9 mouse cellular contexts compared by ENCODE assay signal in the genomic region with DNA sequence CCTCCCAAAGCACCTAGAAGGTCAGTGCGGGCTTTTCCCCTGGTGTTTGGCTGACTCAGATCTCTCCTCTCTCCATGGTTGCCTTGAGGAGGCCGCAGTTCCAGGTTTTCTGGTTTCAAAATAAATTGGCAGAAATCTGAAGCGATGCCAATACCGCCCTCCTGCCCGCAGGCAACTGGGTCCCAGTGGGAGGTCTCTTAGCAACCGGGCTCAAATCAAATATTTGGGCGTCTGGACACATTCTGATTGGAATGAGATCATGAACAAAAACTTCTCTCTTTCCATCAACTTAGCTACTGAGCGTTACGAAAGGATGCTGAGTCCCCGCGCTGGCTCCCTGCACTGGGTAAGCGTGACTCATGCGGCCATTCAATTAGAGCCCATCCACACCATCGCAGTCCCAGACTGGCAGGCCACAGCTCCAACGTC. TPM values are rescaled to one million over a fixed set of nuclear protein-coding genes. Genes with fewer than 3 reads are reported as not detected.
DNase-seq lines count a peak whose midpoint lies in the region; ATAC-seq and TF ChIP-seq lines count a peak whose summit lies in the region.
"Had no signal": no experiment of that assay in that cellular context is flagged by ENCODE, and none has a peak within 500 bp of the region (broad histone marks: within the 10 kb centered on the region; RNA-seq: fewer than 3 reads in every experiment).

No protein-coding gene starts in this region.

- WGBS in intestine, embryonic 16.5 days, result 47% methylated on average over 15 of the region's 15 CpGs

- peak; percentile 26 to 48 for DNase-seq in cerebellum, postnatal 25 days
- DNase-seq in cerebellum, adult 8-10 months, result no peak
- no peak for DNase-seq in testis, postnatal 10 days (ENCODE audit: low spot score)
- peak; percentile 51 to 54 for DNase-seq in layer of hippocampus, adult 8-10 months (ENCODE audit: low spot score in 2 of 2)
- DNase-seq in right cerebral cortex, postnatal 36 days (ENCODE audit: low spot score in 2 of 2), result peak; percentile 11 to 51
- no peak for DNase-seq in thymus, postnatal 14 days

- peak overlapping the region; percentile 73 for H3K4me3 ChIP-seq in testis, adult 2 months (ENCODE audit: control insufficient read depth, low read depth, low read length)
- no peak overlapping the region for H3K4me3 ChIP-seq in intestine, embryonic 16.5 days (ENCODE audit: low read length)

- no peaks in the 10 kb centered on the region for H3K36me3 ChIP-seq in testis, adult 2 months (ENCODE audit: control insufficient read depth, insufficient read depth, low read length)
- H3K36me3 ChIP-seq in intestine, embryonic 16.5 days (ENCODE audit: control insufficient read depth, insufficient read depth, low read length), result no peaks in the 10 kb centered on the region

- no peak for ATAC-seq in intestine, embryonic 16.5 days

- TF ChIP-seq POLR2A in testis, adult 2 months (IDR thresholded peaks at IDR 0.05; ENCODE audit: control insufficient read depth, low read depth, low read length), result no peak

- H3K27ac ChIP-seq in testis, adult 2 months (ENCODE audit: control insufficient read depth, insufficient read depth, low read depth, low read length), result no peak overlapping the region
- H3K27ac ChIP-seq in intestine, embryonic 16.5 days (ENCODE audit: low read length), result no peak overlapping the region

- no peaks in the 10 kb centered on the region for H3K9me3 ChIP-seq in intestine, embryonic 16.5 days (ENCODE audit: control insufficient read depth, low read length)

- no peak overlapping the region for H3K9ac ChIP-seq in intestine, embryonic 16.5 days (ENCODE audit: low read depth, low read length)

- no peaks in the 10 kb centered on the region for H3K27me3 ChIP-seq in testis, adult 2 months (ENCODE audit: control insufficient read depth, insufficient read depth, low read length)
- H3K27me3 ChIP-seq in intestine, embryonic 16.5 days (replicated peaks; ENCODE audit: control insufficient read depth, insufficient read depth, low read length), result no peaks in the 10 kb centered on the region
- H3K27me3 ChIP-seq: CH12.LX had no signal

- H3K4me2 ChIP-seq in intestine, embryonic 16.5 days (ENCODE audit: low read depth, low read length), result no peak overlapping the region

- peaks cover 6% of the 10 kb centered on the region for H3K4me1 ChIP-seq in testis, adult 2 months (ENCODE audit: control insufficient read depth, insufficient read depth, low read length)
- H3K4me1 ChIP-seq in intestine, embryonic 16.5 days (ENCODE audit: control insufficient read depth, insufficient read depth, low read length), result peaks cover 6% of the 10 kb centered on the region; the same call in 1 of the 2 replicates

- no peak for TF ChIP-seq CTCF in testis, adult 2 months (IDR thresholded peaks at IDR 0.05; ENCODE audit: control insufficient read depth, insufficient read depth, insufficient replicate concordance, low read depth, low read length)

RNA-seq across cellular contexts. Expression of a gene that starts 16.1 kb away (rescaled TPM):
- polyA plus RNA-seq in testis, adult 2 months (2012; rRNA removed), result 1.4 and 1.5 TPM in 2 replicates
- 100 to 1,000 TPM; 133 to 174 (median 152) TPM for total RNA-seq in layer of hippocampus, adult 8-10 months (2022)
- polyA plus RNA-seq in intestine, embryonic 16.5 days (2015; fragmentation: Nextera tagmentation; extraction: Ambion mirVana), result 23.1 and 27.0 TPM in 2 replicates

Comparison
In these comparisons a context has a peak if more than half of its experiments do, and no peak if none do; other contexts are left out.
1. DNase-seq: peak in cerebellum, postnatal 25 days (2 of 2), layer of hippocampus, adult 8-10 months (2 of 2) and right cerebral cortex, postnatal 36 days (2 of 2); none in cerebellum, adult 8-10 months (single experiment), testis, postnatal 10 days (single experiment) and thymus, postnatal 14 days (single experiment).